Mouse (Mus musculus): Measurements from ENCODE around the gene Dnaaf1.

The Dnaaf1 gene

DNA sequence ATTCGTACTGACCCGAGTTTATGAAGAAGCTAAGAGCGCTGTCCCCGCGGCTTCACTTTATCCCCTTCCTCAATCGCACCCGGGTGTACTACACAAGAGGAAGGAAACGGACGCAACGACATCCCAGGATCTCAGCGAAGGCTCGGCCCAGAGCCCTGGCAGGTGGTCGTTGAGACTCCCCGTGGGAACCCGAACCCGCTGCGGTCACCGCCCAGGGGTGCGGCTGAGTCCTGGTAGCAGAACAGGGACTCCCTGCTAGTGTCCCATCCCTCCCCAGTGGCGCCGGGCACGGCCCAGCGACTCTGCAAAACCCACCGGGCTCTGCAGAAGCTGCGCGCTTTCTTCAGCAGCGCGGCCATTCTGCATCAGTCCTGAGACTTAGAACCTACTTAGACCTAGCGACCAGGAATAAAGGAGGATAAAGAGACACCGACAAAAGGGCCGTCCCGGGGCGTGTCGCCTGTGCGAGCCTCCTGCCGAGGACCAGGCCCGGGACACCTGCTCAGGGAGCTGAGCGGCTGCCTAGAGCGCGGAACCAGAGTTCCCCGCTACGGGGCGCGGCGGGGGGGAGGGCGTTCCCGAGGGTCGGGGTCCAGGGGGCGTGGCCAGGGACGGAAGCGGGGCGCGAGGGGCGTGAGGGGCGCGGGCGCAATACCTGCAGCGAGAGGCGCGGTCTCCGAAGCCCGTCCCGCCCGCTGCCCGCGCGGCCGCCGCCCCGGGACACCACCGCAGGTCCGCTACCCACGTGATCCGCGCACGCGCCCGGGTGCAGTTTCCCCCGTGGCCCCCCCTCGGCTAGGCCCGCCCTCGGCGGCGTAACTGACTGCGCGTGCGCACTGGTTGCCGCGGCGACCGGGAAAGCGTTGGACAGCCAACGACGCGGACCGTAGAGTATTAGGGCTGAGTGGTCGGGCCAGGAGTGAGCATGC is at the start of gene Dnaaf1, which contains the start of gene Hsdl1:
TSS of gene Dnaaf1 (plus strand) at position 799 of the 929 bp plus-strand sequence.
TSS of gene Hsdl1 (minus strand) at position 747 of the 929 bp plus-strand sequence.
- DNase-seq (ENCODE audit: low spot score) = peak; percentile 92

DNA sequence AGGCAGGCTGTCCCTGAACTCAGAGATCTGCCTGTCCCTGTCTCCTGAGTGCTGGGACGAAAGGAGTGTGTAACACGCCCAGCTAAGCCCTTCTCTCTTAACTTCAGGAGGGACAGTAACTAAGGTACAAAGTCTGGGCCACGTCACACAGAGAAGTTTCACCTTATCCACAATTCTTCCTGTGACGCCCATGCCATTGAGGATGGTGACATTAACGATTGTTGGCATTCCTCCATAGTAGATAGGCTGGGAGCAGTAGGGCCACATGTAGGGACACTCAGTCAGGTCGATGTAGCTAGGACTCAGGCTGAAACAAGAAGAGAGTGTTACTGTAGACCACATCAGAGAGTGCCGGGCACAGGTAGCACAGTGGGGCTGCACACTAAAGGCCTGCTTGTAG is 46.3 kb upstream of the Dnaaf1 start:
- no peak for DNase-seq (ENCODE audit: low spot score)

DNA sequence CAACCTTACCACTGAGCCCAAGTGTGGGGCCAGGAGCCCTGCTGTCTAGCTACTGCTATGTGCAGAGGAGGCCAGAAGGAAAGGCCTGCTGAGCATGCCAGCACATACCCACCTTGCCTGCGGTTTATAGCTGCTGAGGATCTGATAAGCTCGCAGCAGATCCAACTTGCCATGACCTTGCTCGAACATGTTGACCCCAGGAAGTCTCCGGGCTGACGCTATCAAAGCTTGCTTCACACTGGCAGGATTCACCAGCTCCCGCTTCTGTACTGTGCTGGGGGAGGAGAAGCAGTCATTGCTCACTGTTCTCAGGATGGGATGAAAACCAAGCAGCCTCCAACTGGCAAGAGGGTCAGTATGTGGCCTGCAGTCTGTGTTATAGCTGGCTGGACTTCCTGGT is 44.1 kb upstream of the Dnaaf1 start:
- no peak for DNase-seq (ENCODE audit: low spot score)

DNA sequence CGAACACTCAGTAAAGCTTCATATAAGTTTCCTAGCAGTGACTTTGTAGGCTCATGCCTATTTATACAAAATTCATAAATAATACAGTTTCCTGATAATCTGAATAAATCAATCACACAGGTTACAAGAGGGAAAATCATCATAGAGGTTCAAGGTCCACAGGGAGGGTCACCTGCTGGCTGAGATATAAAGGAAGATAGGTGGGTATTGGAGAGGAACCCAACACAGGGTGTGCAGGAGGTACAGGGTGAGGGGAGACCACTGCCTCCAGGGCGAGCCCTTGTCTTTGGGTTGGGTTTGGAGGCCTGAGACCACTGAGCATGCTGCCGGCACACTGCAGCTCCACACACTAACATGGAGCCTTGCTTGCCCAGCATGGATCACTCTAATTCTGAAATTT is 43.6 kb upstream of the Dnaaf1 start:
- no peak for DNase-seq (ENCODE audit: low spot score)

DNA sequence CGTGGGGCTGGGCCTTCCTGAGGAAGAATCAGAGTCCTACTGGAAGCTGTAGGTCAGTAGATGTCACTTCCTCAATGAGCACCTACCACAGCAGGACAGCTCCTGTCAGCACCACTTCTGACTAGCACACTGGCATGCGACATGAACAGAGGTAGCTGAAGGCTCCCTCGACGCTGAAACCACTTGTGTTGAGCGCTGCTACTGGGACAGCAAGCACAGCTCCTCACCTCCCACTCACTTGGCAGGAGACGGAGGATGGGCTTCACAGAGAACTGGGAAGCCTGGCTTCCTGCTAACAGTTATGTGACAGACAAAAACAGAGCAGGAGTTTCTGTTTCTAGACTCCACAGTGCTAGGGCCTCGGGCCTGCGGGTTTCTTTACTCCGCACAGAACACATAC is 43.1 kb upstream of the Dnaaf1 start:
- no peak for DNase-seq (ENCODE audit: low spot score)

DNA sequence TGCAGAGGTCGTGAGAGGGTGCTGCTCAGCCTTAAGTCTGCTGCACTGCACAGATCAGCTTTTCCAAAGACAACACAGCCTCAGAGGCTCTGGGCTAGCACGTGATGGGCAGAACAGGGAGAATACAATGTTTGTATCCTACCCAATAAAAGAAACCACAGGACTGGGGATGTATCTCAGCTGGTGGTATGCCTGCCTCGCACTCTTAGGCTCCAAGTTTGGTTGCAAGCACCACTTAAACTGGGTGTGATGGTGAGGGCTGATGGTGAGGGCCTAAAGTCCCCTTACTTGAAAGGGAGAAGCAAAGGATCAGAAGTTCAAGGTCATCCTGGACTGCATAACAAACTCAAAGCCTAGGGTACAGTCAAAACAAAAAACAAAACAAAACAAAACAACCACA is 30.4 kb upstream of the Dnaaf1 start:
- no peak for DNase-seq (ENCODE audit: low spot score)

DNA sequence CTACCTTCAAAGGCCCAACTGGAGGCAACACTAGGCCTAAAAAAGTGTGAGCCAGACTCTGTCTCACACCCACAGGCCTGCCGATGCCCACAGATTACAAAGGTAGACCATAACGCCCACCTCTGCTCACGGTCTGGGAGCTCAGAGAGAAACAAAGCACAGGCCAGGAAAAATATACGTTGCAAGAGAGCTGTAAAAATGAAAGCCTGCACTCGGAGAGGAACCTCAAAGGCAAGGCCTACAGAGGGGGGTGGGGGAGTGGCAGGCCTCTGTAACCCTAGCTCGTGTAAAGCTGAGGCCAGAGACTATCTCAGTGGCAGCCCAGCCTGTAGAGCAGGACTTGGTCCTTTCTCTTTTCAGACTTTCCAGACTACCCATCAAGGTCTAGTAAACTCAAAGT is 29.9 kb upstream of the Dnaaf1 start:
- DNase-seq (ENCODE audit: low spot score) = no peak

DNA sequence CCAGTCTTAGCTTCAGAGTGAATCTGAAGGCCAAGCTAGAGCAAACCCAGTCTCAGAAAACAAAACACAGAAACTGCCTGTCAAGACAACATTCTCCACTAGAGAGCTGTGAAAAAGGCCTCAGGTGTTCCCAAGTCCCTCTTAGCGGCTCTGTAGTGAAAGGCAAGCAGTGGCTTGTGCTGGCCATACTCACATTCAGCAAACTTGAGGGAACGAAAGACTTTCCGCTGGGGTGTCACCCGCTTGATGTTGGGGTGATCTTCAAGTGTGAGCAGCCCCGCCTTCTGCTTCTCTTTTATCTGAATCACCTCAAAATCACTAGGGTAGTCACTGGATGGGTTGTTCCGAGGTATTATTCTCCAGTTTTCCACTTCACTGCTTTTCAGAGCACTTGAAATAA is 29.2 kb upstream of the Dnaaf1 start:
- no peak for DNase-seq (ENCODE audit: low spot score)

DNA sequence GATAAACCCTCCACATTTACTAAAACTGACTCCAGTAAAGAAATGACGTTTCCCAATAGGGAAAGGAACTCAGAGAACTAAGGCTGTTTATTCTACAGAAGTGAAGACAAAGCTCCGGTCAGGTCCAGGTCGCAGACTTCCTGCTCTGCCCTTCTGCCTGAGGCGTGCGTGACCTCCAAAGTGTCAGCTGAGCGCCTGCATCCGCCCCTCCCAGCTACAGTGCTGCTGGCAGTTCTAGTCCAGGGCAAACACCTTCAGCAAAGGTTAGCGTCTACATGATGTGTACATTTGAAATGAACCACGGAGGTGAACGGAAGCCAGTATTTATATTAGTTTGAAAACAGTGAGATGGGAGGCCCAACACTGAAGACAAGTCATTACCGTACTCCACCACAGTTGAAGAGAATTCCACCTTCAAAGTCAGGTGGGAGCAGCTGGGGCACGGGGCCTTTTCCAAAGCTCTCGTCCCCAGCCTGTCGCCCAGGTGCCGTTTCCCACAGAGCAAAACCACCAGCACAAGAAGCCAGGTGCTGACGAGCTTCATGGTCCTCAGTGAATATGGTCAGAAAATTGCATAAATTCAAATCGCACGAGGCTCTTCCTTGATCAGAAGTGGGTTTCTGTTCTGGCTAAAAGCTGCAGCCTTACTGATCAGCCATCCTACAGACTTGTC is 27.9 kb upstream of the Dnaaf1 start:
- no peak for DNase-seq (ENCODE audit: low spot score)

DNA sequence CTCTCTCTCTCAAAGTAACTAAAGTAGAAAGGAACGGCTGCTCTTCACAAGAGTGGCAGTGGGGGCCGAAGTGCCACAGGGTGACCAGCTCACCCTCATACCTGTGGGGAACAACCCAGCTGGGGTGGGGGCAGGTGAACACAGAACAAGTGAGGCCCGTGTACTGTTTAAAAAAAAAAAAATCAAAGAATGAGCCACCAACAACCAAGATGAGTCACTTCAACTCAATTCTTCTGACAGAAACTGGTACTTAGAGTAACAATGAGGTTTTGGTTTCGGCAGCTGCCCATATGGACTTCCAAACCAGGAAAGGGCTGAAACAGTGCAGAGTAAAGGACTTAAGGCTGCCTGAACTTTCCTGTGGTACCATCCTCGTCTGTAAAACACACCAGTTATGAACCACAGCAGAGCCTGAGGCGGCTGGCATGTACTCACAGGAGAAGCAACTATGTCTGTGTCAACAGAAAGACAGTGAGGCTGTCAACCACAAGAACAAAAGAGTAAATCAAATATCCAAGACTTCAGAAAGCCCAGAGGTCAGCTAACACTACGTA is 26.4 kb upstream of the Dnaaf1 start:
- no peak for DNase-seq (ENCODE audit: low spot score)

DNA sequence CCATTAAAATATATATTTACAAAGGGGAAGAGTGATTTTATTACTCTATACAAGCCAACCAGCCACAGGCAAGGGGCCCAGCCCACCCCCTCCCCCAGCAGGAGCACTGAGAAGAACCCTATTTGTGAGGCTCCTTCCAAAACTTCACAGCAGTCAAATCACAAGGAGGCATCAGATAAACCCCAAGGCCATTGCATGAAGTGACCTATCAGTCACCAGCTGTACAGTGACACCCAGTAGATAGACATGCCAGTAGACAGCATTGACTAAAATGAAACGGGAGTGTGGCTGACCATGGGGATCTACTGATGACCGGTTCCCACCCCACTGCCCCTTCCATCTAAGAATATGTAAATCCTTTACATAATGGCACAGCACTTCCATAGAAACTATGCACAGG is 22.1 kb upstream of the Dnaaf1 start:
- no peak for DNase-seq (ENCODE audit: low spot score)

DNA sequence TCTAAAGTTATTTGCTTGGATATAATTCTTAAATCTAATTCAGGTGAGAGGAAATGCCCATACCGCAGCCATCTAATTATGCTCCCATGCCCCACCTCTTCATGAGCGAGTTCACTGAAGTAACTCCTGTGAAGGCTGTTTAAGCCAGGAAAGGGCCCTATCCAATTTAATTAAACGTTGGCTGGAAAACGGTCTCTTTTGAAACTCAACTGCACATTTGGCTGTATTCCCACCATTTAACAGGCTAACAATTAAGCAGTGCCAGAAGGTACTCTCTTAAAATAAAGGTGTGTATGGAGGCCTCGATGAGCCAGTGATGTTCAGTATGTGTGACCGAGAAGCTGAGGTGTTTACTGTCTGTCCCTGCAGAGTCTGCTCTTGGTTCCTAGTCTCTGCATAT is 19.2 kb upstream of the Dnaaf1 start:
- DNase-seq (ENCODE audit: low spot score) = no peak

DNA sequence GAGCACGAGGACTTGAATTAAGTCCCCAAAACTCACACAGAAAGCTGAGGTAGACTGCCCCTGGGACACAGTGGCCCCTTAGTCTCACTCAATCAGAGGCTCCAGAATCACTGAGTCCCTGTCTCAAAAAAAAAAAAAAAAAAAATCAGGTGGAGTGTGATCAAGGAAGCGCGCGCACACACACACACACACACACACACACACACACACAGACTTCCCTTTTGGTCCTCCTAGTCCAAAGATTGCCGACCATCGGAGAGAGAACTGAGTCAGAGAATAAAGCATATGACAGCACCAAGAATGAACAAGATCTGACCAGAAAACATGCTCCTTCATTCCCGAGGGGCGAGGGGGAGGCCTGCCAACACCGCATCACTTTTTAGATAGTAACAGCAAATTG is 17.9 kb upstream of the Dnaaf1 start:
- no peak for DNase-seq (ENCODE audit: low spot score)

DNA sequence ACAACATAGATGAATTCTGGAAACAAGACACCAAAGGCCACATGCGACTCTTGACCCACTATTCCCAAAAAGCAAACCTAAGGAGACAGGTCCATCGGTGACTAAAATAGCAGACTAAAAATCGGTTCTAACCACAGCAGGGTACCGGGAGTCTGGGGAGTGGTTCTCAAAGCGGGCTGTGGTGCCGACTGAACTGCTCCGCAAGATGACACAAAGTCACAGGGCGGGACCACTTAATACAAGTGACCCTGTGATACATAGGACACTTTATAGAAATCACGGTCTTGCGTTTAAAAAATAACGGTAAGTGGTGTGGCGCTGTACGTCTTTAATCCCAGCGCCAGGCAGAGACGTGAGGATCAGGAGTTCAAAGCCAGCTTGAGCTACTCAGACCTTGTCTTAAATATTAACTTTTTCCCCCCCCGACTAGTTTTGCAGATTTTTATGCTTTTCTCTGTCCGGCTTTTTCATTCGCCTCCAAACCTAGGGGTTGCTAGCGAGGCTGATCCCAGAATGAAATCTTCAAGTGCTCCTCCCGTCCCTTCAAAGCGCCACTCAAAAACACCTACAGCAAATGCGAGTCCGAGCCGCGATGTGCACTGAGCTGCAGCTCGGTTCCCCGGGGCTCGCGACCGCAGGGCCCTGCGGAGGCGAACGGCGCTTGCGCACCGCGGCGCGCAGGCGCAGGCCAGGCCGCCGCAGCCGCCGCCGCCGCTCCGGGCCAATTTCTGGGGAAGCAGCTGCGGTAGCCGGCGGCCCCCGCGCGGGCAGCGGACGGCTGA is 17.0 kb upstream of the Dnaaf1 start:
- peak; percentile 85 for DNase-seq (ENCODE audit: low spot score)

DNA sequence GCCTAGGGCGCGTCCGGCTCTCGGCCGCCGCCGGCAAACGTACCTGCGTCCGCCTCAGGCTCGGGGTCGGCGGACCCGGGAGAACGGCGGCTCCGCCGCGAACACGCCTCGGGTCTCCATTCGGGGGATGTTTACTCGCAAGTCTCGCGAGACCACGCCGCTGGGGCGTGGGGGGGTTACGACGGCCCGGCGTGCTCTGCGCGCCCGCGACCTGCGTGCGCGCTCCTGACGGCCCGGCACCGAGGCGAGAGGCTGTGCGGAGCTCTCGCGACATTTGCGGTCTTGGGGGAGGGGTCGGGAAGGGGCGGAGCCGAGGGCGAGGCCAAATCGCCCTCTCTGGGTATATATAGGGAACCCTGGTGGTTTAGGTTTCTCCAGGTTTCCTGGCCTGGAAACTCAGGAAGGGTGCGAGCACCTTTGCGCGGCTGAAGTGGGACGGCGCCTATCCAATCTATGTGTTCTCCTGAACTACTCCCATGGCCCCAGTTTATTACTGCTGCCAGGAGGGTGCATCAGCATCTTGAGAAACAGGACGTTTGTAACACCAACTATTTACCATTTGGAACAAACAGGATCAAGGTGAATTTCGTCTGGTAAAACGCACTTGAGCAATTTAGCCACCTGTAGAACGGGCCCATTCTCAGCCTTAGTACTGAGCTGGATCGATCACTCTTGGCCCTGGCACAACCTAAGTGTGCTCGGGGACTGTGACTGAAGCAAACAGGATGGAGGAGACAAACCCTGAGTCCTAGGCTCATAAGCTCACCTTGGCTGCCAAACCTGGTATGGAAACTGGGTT is 16.2 kb upstream of the Dnaaf1 start, which contains the start of gene Mbtps1:
TSS of gene Mbtps1 (minus strand) at position 133 of the 799 bp plus-strand sequence.
- peak; percentile 97 for DNase-seq (ENCODE audit: low spot score)

DNA sequence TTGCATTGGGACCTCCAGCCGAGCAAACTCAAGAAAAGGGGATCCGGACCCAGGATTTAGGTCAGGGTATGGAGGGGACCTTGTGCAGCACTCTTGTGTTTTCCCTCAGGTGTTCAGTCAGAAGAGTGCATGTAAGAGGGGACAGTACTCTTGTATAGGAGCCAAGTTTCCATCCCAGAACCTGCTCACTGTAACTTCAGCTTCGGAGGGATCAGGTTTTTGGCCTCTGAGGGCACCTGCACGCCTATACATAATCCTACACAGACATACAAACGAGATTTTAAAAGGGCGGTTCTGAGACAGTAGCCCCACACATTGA is 15.7 kb upstream of the Dnaaf1 start:
- DNase-seq (ENCODE audit: low spot score) = no peak

DNA sequence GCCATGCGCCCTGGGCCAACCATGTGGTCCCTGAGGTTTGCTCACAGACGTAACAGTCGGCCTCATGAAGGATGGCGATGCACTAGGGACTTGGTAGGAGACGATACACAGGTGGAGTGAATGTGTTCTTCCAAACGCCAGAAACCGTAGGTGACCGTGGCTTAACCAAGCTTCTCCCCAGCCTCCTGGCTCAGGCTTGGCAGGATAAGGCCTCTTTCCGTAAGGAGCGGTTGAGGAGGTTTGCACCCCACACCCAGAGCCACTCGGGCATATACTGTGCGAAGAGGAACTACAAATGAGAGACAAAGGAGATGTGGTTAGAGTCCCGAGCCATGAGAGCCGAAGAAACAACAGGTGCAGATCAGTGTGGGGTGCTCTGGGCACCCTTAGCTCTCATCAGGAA is 11.2 kb upstream of the Dnaaf1 start:
- no peak for DNase-seq (ENCODE audit: low spot score)

DNA sequence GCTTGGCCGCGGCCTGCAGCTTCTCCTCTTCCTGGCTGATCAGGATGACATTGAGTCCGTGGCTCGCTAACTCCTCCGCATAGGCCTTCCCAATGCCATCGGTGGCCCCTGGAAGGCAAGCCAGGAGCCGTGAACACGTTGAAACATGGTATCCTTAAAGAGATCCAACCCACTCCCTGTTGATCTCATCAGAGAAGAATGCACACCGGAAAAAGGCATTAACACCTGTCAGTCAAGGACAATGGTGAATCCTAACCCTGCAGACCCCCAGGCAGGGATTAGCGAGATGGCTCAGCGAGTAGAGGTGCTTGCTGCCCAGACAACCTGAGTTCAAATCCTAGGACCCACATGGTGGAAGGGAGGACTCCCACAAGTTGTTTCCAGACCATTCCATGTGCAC is 8.7 kb upstream of the Dnaaf1 start:
- peak; percentile 42 for DNase-seq (ENCODE audit: low spot score)

DNA sequence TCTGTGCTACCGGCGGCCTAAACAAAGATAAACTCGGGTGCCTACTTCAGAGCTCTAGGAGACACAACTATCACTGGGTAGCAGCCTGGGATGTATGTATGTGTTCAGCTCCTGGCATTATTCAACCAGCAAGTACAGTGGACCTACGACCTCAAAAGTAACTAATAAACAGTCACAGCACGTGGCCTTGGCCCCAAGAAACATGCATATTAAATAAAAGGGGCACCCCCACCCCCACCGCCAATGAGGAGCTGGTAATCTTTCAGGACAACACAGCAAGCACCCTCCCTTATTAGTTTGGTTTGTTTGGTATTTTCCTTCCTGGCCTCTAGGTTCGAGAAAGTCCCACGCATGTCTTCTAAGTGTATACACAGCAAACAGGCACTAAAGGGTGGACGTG is 6.8 kb upstream of the Dnaaf1 start:
- DNase-seq (ENCODE audit: low spot score) = no peak

DNA sequence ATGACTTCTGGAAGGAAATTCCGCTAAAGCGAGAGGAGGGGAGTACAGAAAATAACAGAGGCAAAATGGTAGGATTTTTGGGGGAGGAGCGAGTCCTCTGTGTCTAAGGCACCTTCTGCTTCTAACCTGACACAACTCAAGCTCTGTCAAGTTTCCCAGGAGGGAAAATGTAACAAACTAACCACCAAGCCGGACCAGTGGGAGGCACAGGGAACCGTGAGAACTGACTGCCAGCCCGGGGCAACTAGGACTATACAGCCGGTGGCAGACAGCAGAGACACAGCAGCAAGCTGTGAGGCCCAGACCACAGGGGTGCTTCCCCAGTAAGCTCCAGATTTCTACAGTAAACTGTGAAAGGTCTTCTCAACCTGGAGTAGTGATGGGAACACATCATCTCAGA is 6.1 kb upstream of the Dnaaf1 start:
- peak; percentile 79 for DNase-seq (ENCODE audit: low spot score)

DNA sequence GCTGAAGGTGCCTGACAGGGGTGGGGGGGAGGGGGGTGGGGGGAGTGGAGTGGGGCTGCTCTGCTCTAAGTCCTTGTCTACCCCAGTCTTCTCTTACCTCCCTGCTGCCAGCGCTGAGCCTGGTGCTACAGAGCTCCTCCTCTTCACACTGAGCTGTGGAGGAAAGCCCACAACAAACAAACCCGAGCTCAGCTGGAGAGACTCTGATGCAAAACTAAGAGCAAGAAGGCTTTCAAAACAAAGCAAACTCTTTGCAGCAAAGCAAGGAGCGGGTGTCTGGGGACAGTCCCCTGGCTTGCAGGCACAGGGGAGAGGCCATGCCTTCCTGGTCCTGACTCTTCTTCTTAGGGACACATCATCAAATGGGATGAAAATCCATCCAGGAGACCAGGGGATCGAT is 5.2 kb upstream of the Dnaaf1 start:
- DNase-seq (ENCODE audit: low spot score) = no peak

DNA sequence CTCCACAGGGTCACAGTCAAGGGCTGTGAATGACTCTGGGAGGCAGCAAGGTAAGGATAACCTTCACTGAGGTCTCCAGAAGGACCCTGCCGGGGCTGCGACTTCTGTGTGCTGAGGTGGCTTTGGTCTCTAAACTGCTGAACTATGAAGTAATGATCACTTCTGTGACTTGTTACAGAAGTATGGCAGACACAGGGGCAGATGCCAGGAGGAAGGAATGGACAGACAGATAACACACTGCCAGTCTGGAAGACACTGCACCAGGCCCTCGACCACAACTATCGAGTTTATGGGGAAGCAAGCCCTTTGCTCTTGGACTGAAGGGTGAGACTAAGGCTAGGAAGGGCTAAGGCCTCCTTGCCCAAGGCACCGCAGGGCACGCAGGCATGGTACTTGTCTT is 3.9 kb upstream of the Dnaaf1 start:
- DNase-seq (ENCODE audit: low spot score) = no peak

Measured in testis, postnatal 14 days (tissue).